Mouse (Mus musculus): ENCODE results near the gene Cenpv. TPM values are rescaled to one million over a fixed set of nuclear protein-coding genes. Genes with fewer than 3 reads are reported as not detected.

Cenpv gene
- polyA plus RNA-seq, 1 experiment from 2014 or later, result 5.4 TPM

- H3K4me1 ChIP-seq (ENCODE audit: insufficient read depth, low read depth, low read length), result peaks cover 5% of the 10 kb centered on the region; the same call in 1 of the 2 replicates
- H3K36me3 ChIP-seq (ENCODE audit: insufficient read depth, low read length), result no peaks in the 10 kb centered on the region
- no peaks in the 10 kb centered on the region for H3K9me3 ChIP-seq (ENCODE audit: low read length)
- peak overlapping the region; percentile 69 for H3K27ac ChIP-seq (ENCODE audit: low read length)
- ATAC-seq (peak; percentile 91), DNase-seq (ENCODE audit: low spot score) (peak; percentile 91)
- WGBS, result 8% methylated on average over 6 of the region's 6 CpGs
- H3K9ac ChIP-seq (replicated peaks; ENCODE audit: low read depth), result no peak overlapping the region
- TF ChIP-seq EP300 (IDR thresholded peaks at IDR 0.05) (peak; percentile 39; the same call in 1 of the 2 replicates), CTCF (IDR thresholded peaks at IDR 0.05) (no peak)
- no peak overlapping the region for H3K4me3 ChIP-seq (ENCODE audit: low read depth, low read length)
- H3K27me3 ChIP-seq (replicated peaks; ENCODE audit: insufficient read depth, low read length), result no peaks in the 10 kb centered on the region
- H3K4me2 ChIP-seq (replicated peaks; ENCODE audit: low read depth, low read length), result 0 out of 2 replicates have a peak overlapping the region, but pooled peaks have one; percentile 12
Observed at GRCm38 (mm10) chr11:62494754-62495275, 44.2 kb downstream of the Cenpv start.

DNA sequence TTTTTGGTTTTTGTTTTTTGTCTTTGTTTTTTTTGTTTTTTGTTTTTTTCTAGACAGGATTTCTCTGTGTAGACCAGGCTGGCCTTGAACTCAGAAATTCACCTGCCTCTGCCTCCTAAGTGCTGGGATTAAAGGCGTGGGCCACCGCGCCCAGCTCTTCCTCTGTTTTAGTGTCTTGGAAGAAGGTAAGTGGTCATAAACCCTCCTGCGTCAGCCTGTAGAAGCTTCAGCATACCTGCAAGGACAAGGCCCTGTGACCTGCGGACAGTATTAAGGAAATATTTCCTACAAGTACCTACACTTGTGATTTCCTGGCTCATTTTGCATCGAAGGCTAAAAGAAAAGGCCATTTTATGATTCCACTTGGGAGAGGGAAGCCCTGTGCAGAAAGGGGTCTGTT lies 45.4 kb downstream of the Cenpv start:
- H3K4me1 ChIP-seq (ENCODE audit: insufficient read depth, low read depth, low read length), result peaks cover 5% of the 10 kb centered on the region; the same call in 1 of the 2 replicates
- H3K4me3 ChIP-seq (ENCODE audit: low read depth, low read length), result no peak overlapping the region
- H3K27me3 ChIP-seq (replicated peaks; ENCODE audit: insufficient read depth, low read length), result no peaks in the 10 kb centered on the region
- H3K36me3 ChIP-seq (ENCODE audit: insufficient read depth, low read length), result no peaks in the 10 kb centered on the region
- ATAC-seq, result no peak
- 89% methylated on average over 6 of the region's 6 CpGs for WGBS
- H3K4me2 ChIP-seq (replicated peaks; ENCODE audit: low read depth, low read length), result no peak overlapping the region
- H3K9ac ChIP-seq (replicated peaks; ENCODE audit: low read depth), result no peak overlapping the region
- H3K27ac ChIP-seq (ENCODE audit: low read length), result no peak overlapping the region
- no peaks in the 10 kb centered on the region for H3K9me3 ChIP-seq (ENCODE audit: low read length)
- TF ChIP-seq CTCF (IDR thresholded peaks at IDR 0.05), result no peak
- TF ChIP-seq EP300 (IDR thresholded peaks at IDR 0.05), result no peak
- no peak for DNase-seq (ENCODE audit: low spot score)

GRCm38 (mm10) chr11:62487540-62488350 lies 51.3 kb downstream of the Cenpv start:
- H3K9me3 ChIP-seq (ENCODE audit: low read length), result no peaks in the 10 kb centered on the region
- H3K27ac ChIP-seq (ENCODE audit: low read length), result no peak overlapping the region
- H3K4me2 ChIP-seq (replicated peaks; ENCODE audit: low read depth, low read length), result no peak overlapping the region
- no peaks in the 10 kb centered on the region for H3K4me1 ChIP-seq (ENCODE audit: insufficient read depth, low read depth, low read length)
- 92% methylated on average over 10 of the region's 10 CpGs for WGBS
- no peak overlapping the region for H3K9ac ChIP-seq (replicated peaks; ENCODE audit: low read depth)
- DNase-seq (ENCODE audit: low spot score) (no peak), ATAC-seq (no peak)
- H3K4me3 ChIP-seq (ENCODE audit: low read depth, low read length), result no peak overlapping the region
- no peaks in the 10 kb centered on the region for H3K27me3 ChIP-seq (replicated peaks; ENCODE audit: insufficient read depth, low read length)
- TF ChIP-seq EP300 (IDR thresholded peaks at IDR 0.05), result no peak
- TF ChIP-seq CTCF (IDR thresholded peaks at IDR 0.05), result no peak
- H3K36me3 ChIP-seq (ENCODE audit: insufficient read depth, low read length), result no peaks in the 10 kb centered on the region

- no peak for ATAC-seq
- 79% methylated on average over 1 of the region's 1 CpGs for WGBS
- Histone ChIP-seq H3K9ac (replicated peaks; ENCODE audit: low read depth) (no peak overlapping the region), H3K4me2 (replicated peaks; ENCODE audit: low read depth, low read length) (no peak overlapping the region), H3K9me3 (ENCODE audit: low read length) (no peaks in the 10 kb centered on the region), H3K27ac (ENCODE audit: low read length) (no peak overlapping the region), H3K4me1 (ENCODE audit: insufficient read depth, low read depth, low read length) (no peaks in the 10 kb centered on the region), H3K27me3 (replicated peaks; ENCODE audit: insufficient read depth, low read length) (no peaks in the 10 kb centered on the region), H3K4me3 (ENCODE audit: low read depth, low read length) (no peak overlapping the region), H3K36me3 (ENCODE audit: insufficient read depth, low read length) (no peaks in the 10 kb centered on the region)
- DNase-seq (ENCODE audit: low spot score), result no peak
- no peak for TF ChIP-seq EP300 (IDR thresholded peaks at IDR 0.05)
- no peak for TF ChIP-seq CTCF (IDR thresholded peaks at IDR 0.05)
Observed at GRCm38 (mm10) chr11:62486949-62487348, 52.1 kb downstream of the Cenpv start.

DNA sequence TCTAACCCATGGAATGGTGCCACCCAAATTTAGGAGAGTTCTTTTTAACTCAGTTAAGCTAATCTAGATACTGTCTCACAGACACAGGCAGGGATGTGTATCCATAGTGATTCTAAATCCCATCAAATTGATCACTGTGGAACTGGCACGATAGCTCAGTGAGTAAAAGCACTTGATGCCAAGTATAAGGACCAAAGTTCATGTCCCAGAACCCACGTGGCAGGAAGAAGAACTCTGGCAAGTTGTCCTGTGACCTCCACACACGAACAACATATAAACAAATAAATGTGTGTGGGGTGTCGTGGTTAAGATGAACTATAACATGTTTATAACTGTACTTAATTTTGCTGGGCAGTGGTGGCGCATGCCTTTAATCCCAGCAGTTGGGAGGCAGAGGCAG lies 59.5 kb downstream of the Cenpv start:
- H3K4me2 ChIP-seq (replicated peaks; ENCODE audit: low read depth, low read length), result no peak overlapping the region
- DNase-seq (ENCODE audit: low spot score) (no peak), ATAC-seq (no peak)
- no peaks in the 10 kb centered on the region for H3K27me3 ChIP-seq (replicated peaks; ENCODE audit: insufficient read depth, low read length)
- no peaks in the 10 kb centered on the region for H3K4me1 ChIP-seq (ENCODE audit: insufficient read depth, low read depth, low read length)
- H3K9ac ChIP-seq (replicated peaks; ENCODE audit: low read depth), result no peak overlapping the region
- no peak overlapping the region for H3K4me3 ChIP-seq (ENCODE audit: low read depth, low read length)
- H3K9me3 ChIP-seq (ENCODE audit: low read length), result no peaks in the 10 kb centered on the region
- WGBS, result 69% methylated on average over 5 of the region's 5 CpGs
- TF ChIP-seq EP300 (IDR thresholded peaks at IDR 0.05) (no peak), CTCF (IDR thresholded peaks at IDR 0.05) (no peak)
- no peaks in the 10 kb centered on the region for H3K36me3 ChIP-seq (ENCODE audit: insufficient read depth, low read length)
- H3K27ac ChIP-seq (ENCODE audit: low read length), result no peak overlapping the region

DNA sequence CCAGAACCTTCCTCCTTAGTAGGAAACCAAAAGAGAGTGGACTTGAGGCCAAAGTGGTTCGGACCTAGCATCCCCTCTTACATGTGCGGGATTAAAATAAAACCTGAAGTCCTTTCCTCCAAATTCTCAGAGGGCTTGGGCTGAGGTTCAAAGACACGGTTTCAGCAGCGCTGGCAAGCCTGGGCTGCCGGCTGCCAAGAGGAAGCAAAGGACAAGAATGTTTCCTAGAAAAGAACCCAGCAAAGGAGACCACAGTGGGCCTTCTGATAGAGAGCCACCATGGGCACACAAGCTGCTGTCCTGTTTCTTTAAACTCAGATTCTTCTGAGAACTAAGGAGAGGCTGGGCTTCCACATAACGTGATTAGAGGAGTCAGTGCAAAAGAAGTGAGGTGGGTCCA lies 60.1 kb downstream of the Cenpv start:
- Histone ChIP-seq H3K36me3 (ENCODE audit: insufficient read depth, low read length) (no peaks in the 10 kb centered on the region), H3K27me3 (replicated peaks; ENCODE audit: insufficient read depth, low read length) (no peaks in the 10 kb centered on the region), H3K27ac (ENCODE audit: low read length) (no peak overlapping the region), H3K9me3 (ENCODE audit: low read length) (no peaks in the 10 kb centered on the region), H3K4me3 (ENCODE audit: low read depth, low read length) (no peak overlapping the region), H3K9ac (replicated peaks; ENCODE audit: low read depth) (no peak overlapping the region), H3K4me1 (ENCODE audit: insufficient read depth, low read depth, low read length) (no peaks in the 10 kb centered on the region), H3K4me2 (replicated peaks; ENCODE audit: low read depth, low read length) (no peak overlapping the region)
- DNase-seq (ENCODE audit: low spot score) (no peak), ATAC-seq (no peak)
- TF ChIP-seq CTCF (IDR thresholded peaks at IDR 0.05) (no peak), EP300 (IDR thresholded peaks at IDR 0.05) (no peak)
- WGBS, result 53% methylated on average over 6 of the region's 6 CpGs

Measured in lung, postnatal 0 days (tissue).